Mouse (Mus musculus) 3T3-L1 (cell line): ENCODE data around the gene Smco2.
"Not testable (repeated sequence)": the region's sequence is repeated elsewhere in the genome, so short reads cannot be mapped to it uniquely, and the experiment has no call there.

Experiments
- DNase-seq: peaks from one replicate; pipeline ENCODE4 v3.0.0-alpha.2; 2015; ENCODE audit warnings: low read depth, low spot score

Smco2 gene

GRCm38 (mm10) chr6:146857386-146857785 is 7.5 kb downstream of the Smco2 start:
- DNase-seq: no peak

DNA sequence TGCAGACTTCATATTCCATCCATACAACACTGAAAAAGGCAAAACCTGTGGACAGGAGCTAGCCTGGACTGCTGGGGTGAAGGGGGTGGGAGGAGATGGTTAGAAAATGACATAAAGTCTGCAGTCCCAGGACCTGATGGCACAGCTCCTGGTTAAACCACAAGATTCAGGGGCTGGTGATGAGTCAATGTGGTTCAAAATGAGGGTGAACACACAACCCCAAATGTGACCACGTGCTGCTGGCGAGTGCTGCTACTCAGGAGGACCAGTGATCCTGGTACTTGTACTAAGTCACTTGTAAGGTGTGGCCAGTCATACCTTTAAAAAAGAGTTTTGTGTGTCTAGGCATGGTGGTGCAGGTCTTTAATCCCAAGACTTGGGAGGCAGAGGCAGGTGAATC is 13.2 kb downstream of the Smco2 start:
- DNase-seq: peak; percentile 60

GRCm38 (mm10) chr6:146864370-146864769 is 14.5 kb downstream of the Smco2 start:
- DNase-seq: not testable (repeated sequence)

DNA sequence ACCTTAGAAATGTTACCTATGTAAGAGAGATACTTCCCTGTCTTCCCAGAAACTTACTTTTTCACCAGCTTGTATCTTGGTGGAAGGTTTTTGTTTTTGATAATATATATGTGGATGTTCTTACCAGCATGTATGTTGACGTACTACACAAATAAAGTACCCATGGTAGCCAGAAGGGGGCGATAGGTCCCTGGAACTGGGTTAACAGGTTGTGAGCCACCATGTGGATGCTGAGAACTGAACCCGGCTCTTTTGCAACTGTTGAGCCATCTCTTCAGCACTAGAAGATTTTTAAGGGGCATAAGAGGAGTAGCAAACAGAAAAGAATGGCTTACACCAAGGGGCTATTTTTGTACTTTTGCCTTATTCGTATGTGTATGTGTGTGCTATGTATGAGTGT is 15.8 kb downstream of the Smco2 start:
- DNase-seq: peak; percentile 46

DNA sequence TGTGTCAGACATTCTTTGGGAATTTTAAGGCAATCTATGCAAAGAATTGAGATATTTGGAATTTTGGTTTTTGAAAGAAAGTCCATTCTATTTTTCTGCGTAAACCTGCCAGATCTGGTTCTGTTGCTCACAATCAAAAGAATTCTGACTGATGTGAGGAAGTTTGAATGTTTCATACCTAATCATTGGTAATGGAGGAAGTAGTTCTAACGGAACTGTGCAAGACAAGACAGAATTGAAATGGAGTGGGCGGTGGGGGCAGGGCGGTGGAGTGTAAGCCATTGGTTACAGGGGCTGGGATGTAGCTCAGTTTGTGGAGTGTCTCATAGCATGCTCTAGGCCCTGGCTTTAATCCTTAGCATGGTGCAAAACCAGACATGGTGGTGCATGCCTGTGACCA is 22.1 kb downstream of the Smco2 start:
- DNase-seq: no peak

DNA sequence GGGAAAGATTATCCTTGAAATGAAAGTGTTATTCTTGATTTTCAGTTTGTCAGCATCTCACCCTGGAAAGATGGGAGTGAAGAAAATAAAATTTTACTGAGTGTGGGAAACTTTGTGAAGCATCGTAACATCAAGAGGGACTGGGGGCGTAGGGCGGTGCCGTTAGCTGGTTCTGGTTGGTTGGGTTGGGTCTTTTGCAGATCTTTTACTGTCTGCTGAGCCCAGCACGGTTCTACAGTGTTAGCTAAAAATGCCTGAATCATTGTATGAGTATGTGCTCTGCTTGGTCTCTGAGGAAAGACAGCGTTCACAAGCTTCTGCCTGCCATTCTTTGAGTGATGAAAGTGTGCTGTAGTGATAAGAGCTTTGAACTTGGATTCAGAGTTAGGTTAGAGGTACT is 24.5 kb downstream of the Smco2 start:
- no peak for DNase-seq

GRCm38 (mm10) chr6:146876820-146877219 is 26.9 kb downstream of the Smco2 start:
- no peak for DNase-seq

GRCm38 (mm10) chr6:146877425-146878045 is 27.6 kb downstream of the Smco2 start:
- DNase-seq: no peak

GRCm38 (mm10) chr6:146878926-146879325 is 29.0 kb downstream of the Smco2 start:
- no peak for DNase-seq

DNA sequence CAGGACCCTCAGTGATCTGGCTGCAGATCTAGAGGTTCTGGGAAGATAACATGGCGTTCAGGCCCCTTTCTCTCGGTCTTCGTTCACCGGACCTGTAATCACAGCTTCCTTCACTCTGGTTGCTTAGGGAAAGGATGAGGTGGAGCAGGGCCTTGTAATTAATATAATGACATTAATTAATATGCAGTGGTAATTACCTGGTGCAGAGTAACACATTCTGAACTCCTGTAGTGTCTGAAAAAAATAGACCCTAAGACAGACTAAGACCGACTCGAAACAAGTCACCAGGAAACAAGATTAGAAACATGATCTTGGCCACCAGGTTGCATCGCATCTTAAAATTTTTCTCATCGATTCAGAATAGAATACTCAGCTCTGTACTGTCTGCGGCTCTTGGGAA is 30.0 kb downstream of the Smco2 start:
- no peak for DNase-seq

- no peak for DNase-seq
Observed at GRCm38 (mm10) chr6:146880296-146880695, 30.4 kb downstream of the Smco2 start.

DNA sequence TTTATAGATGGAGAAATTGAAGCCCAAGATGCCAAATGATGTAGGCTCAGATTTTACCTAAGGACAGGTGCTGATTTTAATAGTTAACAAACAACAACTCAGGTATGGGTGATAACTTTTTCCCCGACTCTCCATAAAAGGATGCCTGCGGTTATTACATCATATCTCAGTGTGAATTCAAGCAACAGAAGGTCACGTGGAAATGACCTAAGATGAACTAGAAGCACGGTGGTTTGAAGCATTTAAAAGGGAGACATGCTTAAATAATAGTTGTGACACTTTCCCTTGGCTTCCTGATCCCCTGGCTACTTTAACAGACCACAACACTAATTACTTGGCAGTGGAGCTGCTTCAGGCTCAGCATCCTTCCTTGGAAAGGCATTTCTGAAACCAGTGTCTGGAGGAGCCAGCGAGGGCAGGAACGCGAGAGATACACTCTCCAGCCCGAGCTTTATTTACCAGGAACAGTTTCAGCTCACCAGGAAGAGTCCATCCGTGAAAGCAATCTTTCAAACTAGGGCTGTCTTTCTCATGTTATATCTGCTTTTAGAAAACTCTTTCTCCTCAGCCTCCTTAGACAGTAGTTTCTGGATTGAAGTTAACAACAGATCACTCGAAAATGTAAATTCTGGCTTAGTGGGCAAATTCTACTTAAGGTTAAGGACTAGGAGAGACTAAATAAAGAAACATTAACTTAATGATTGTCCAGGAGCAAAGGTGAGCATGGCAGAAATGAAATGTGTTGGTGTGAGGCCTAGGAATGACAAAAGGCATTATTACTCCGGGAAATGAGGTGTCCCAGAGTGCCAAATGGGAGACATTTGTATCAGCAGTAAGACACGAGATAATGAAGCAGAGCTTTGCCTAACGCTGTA is 32.2 kb downstream of the Smco2 start:
- no peak for DNase-seq

DNA sequence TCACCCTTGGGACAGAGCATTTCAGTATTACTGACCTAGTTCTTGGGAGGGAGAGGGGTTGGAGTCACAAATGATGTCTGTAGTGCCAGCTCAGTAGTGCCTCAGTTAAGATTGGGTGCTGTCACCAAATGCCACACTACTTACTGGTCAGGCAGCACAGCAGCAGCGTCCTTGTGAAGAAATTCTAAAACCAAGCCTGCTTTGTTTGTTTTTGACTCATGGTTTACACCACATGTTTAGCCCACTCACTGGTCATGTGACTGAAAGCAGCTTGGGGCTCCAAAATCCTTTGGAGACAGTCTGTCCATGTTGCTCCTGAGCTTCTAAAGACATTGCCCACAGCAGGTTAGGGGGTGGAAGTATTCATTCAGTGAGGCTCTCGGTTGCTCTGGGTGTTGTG is 33.5 kb downstream of the Smco2 start:
- peak; percentile 68 for DNase-seq

DNA sequence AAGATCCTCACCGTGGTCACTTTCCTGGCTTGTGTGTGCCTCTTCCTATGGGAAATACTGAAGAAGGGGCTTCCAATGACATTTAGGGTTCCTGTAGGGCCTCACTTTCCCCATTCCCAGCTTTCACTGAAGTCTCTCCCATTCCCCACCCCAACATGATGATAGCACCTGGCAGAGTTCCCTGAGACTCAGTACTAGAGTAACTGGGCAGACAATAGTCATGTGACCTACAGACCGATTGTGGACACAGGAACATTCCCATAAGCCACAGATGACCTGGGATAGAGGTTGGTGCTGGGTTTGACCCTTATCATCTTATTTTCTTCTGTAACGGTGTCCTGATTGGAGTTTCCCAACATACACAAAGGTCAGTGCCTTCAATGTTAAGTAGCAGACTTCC is 34.3 kb downstream of the Smco2 start:
- DNase-seq: peak; percentile 70

DNA sequence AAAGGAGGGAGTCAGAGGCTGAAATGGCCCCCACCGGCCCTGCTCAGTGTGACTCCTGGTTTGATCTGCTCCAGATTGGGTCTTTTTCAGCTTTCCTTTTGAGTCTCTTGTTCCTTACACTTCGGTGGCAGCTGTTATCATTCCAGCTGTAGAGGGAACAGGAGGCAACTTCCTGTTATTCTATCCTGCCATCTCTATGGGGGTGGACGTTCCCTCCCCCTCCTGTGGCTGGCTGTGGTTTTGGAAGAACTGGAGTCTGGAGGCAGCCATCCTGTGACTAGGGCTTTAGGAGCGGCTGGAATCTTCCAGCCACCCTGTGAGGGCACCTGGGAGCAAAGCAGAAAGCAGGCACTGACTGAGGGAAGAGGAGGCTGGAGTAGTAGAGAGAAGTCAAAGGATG is 34.9 kb downstream of the Smco2 start:
- peak; percentile 98 for DNase-seq

- DNase-seq: peak; percentile 91
Observed at GRCm38 (mm10) chr6:146887958-146888659, 38.2 kb downstream of the Smco2 start, which contains the start of gene Ppfibp1. Gene Ppfibp1, plus strand, starts transcription at chr6:146888487.

DNA sequence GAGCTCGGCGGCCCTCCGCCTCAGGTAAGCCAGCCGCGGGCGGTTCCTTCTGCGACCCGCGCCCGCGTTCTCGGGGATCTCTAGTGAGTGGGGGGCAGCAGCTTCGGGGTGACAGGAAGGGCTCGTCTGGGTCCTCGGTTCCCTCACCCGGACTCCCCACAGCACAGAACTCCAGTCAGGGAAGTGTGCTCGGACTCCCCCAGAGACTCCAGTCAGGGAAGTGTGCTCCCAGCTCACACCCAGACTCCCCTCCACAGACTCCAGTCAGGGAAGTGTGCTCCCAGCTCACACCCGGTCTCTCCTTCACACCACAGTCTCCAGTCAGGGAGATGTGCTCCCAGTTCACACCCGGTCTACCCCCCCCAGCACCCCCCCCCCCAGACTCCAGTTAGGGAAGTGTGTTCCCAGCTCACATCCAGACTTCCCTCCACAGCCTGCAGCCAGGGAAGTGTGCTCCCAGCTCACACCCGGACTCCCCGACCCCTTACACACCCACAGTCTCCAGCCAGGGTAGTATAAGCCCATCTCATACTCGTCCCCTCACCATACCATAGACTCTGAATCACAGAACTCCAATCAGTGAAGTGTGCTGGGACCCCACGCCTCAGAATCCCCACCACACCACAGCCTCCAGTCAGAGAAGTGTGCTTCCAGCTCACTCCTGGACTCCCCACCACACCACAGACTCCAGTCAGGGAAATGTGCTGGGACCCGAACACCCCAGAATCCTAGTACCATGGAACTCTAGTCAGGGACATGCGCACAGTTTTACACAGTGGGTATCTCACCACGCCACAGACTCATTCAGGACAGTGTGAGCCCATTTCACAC is 39.0 kb downstream of the Smco2 start:
- peak; percentile 57 for DNase-seq

GRCm38 (mm10) chr6:146890215-146890614 is 40.3 kb downstream of the Smco2 start:
- DNase-seq: no peak

GRCm38 (mm10) chr6:146890633-146891032 is 40.7 kb downstream of the Smco2 start:
- DNase-seq: peak; percentile 76

GRCm38 (mm10) chr6:146893890-146894289 is 44.0 kb downstream of the Smco2 start:
- peak; percentile 56 for DNase-seq

DNA sequence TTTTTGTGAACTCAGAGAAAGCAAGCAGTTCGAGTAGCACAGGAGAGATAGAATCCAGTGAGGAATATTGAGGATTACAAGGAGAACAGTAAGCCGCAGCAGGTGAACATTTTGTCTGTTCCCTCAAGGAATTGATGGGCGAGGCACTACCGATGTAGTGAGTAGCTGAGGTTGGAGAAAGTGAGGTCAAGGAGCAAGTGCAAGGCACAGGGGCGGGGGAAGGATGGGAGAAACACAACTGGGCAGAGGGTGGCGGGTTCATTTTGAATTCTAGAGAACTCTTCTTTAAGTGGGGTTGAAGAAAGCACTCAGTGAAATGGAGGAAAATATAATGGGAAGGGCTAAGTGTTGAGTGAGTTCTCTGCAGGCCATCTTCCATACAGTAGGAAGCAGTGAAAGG is 48.8 kb downstream of the Smco2 start:
- no peak for DNase-seq

GRCm38 (mm10) chr6:146899647-146900046 is 49.7 kb downstream of the Smco2 start:
- no peak for DNase-seq
